Mouse (Mus musculus) cerebellum, adult 11-12 months (tissue): Measurements from ENCODE around the gene Tnks2.
A peak's percentile ranks its signal among the peaks of the same experiment; 100 is the strongest.
"Not testable (repeated sequence)": the region's sequence is repeated elsewhere in the genome, so short reads cannot be mapped to it uniquely, and the experiment has no call there.

Experiments
- DNase-seq: peaks from one replicate; pipeline ENCODE4 v3.0.0; 2022

The Tnks2 gene

DNA sequence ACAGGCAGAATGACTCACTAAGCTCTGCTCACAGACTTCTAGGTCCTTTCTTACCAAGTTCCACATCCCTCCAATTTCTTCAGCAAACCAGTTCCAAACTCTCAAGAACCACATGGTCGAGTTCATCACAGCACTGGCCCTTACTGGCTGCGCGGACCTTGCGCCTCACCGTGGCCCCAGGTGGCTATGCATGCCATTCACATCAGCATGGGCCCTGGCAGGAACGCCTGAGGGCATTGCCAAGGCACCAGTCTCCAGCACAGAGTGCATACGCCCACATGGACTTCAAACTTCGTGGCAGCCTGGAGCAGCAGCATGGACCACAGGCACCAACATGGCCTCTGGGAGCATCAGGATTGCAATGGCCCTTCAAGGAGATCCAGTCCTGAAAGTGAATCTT is 5.7 kb upstream of the Tnks2 start:
- peak; percentile 22 for DNase-seq

DNA sequence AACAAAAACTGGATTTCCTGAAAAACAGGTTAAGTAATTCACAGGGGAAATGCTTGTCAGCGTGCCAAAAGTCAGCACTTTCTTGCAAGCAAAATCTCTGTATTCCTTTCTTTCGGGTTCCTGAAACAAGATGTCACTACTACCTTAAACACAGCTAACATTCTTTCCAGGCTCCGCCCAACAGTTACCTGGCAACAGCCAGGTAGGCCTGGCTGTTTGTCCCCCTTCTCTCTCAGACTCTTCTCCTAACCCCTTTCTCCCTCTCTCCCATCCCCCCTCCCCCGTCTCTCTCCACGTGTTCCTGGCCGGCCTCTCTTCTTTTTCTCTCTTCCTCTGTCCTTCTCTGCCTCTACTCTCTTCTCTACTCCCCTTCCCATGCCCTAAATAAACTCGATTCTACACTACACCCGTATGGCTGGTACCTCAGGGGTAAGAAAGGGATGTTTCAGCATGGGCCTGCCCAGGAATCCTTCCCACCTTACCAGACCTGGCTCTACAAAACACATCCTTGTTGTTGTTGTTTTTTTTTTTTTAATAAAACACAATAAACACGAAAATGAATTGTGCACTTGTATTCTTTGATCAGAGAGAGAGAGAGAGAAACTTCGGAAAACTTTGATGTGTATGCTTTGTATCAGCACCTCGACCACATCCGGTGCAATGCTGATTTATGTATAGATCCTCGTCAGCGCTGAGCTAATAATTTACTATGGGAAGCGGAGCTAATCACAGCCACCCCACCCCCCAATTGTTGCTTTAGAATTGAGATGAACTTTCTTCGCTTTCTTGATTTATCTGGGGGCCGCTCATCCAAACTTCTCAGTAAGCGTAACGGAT is 863 bp upstream of the Tnks2 start:
- DNase-seq, result peak; percentile 35

DNA sequence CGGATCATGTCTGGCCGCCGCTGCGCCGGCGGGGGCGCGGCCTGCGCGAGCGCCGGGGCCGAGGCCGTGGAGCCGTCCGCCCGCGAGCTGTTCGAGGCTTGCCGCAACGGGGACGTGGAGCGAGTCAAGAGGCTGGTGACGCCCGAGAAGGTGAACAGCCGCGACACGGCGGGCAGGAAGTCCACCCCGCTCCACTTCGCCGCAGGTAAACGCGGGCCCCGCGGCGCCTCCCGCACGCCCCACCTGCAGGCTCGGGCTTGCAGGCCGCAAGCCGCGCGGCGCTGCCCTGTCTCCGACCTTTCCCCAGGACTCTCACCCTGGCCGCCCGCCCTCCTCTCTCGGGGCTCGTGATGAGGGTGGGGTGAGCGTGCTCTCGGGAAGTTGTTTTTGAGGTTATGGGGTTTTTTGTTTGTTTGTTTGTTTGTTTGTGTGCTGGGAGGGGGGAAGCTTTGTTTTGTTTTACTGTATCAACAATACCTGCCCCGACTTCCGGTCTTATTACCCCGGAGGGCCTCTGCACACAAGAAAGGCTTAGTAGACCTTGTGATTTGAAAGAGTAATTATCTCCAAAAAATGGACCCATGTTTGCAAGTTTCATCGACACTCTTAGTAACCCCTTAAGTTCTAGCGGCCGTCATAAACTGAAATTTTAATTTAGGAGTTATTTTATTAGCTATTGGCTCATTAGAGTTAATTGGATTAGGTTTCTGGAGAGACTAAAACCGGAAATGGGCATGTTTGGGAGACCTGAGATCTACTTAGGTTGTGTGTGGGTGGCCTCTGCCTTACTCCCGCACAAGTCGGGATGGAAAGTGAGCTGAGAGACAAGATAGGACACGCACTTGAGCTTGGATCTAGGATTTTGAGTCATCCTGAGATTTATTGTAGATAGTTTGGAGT is 750 bp downstream of the Tnks2 start:
- DNase-seq, result peak; percentile 67

DNA sequence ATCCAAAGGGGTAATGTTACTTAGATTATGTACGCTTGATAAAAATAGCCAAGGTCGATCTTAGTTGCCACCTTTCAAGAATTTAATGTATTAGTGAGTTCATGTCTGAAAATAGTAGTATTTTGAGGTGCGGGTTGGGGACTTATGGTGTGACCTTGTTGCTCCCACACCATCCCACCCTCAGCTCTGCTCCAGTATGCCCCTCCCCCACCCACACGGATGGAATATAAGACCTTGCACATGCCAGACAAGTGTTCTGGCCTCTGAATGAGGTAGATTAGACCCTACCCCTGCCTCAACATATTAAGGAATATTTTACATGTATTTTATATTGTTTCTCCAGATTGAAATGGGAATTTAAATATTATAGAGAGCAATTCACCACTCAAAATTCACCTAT is 2.0 kb downstream of the Tnks2 start:
- no peak for DNase-seq

DNA sequence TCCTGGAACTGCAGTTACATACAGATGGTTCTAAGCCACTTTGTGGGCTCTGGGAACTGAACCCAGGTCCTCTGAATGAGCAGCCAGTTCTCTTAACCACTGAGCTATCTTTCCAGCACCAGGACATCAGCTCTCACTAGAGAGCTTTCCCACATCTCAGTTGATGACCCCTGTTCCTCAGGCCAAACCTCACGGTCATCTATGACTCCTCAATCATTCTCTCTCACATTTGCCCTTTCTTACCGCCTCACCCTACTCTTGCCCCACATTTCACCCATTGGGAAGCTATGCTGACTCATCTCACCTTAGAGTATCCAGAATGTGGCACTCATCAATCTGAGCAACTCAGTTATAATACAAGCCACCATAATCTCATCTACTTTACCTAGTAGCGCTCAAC is 6.3 kb downstream of the Tnks2 start:
- no peak for DNase-seq

DNA sequence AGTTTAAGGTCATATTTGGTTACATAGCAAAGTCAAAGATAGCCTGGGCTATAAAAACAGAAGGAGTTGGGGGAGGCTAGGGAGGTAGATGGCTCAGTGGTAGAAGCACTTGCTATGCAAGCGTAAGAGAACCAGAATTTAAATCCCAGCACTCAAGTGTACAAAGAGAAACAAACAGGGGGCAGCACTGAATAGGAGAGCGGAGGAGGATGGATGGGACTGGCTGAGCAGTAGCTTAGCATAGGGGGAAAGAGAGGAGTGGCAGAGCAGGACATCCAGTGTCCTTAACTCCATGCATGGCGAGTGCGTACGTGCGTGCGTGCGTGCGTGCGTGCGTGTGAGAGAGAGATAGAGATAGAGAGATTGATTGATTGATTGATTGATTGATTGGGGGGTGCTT is 9.8 kb downstream of the Tnks2 start:
- no peak for DNase-seq

DNA sequence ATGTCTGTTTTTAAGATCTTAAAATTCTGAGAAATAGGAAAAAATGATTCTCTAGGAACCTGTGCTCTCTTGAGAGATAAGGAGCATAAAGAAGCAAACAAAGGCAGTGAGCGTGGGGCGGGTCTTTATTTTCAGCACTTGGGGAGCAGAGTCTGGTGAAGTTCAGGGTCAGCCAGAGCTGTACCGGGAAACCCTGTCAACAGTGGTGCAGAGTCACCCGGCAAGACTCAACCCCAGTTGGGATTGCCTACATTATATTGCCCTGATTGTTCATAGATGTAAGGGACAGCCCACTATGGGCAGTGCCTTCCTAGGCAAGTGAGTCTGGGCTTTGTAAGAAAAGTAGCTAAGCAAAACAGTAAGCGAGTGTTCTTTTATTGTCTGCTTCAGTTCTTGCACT is 11.9 kb downstream of the Tnks2 start:
- DNase-seq, result no peak

DNA sequence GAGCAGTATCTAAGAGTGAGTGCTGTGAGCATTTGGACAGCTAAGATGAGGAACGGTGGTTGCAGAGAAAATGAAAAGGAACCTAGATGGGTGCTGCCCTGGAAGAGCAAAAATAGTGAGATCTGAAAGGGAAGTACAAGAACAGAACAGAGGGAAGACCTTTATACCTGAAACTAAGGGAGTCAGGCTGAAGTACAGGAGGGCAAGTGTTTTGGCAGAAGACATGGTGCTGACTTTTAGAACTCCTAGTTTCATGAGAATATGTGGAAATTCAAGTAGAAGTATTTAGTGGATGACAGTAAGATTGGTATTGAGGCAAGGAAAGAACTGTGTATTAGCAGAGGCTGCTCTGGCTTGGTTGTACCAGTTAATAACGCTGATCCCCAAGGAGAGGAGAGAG is 19.8 kb downstream of the Tnks2 start:
- DNase-seq, result no peak

DNA sequence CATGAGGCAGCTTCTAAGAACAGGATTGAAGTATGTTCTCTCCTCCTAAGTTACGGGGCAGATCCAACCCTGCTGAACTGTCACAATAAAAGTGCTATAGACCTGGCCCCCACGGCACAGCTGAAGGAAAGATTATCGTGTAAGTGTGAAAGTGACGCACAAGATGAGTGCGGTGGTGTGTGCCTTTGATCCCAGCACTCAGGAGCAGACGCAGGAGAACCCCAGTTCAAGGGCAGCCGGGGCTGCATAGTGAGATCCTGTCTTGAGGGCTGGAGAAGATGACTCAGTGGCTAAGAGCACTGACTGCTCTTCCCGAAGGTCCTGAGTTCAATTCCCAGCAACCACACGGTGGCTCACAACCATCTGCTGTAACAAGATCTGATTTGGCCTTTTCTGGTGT is 23.8 kb downstream of the Tnks2 start:
- no peak for DNase-seq

DNA sequence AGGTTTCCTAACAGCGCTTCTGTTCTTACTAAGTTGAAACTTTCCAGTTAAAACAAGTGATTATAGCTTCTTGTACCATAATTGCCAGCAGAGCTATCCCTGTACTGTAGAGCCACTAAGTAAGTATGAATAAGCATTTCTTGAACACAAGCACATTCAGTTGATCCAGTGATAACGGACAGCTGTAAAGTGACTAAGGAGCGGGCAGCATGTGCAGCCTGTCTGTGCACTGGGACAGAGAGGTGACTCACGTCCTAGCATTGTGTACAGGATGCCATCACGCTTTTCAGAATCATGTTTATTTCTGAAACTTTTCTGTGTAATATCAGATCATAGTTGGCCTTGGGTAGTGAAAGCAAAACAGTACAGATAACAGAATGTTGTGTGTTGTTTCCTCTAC is 26.4 kb downstream of the Tnks2 start:
- DNase-seq, result no peak

DNA sequence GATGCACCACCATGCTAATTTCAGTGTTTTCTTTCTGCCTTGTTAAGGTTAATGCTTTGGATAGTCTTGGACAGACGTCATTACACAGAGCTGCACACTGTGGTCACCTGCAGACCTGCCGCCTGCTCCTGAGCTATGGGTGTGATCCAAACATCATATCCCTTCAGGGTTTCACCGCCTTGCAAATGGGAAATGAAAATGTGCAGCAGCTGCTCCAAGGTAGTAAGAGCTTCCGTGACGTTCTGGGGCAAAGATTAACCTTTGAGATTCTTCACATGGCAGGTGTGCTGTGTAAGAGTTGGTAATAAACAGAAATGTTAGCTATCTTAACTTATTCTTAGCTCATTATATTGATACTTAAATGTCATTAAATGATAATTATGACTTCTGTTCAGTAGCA is 31.9 kb downstream of the Tnks2 start:
- DNase-seq, result no peak

DNA sequence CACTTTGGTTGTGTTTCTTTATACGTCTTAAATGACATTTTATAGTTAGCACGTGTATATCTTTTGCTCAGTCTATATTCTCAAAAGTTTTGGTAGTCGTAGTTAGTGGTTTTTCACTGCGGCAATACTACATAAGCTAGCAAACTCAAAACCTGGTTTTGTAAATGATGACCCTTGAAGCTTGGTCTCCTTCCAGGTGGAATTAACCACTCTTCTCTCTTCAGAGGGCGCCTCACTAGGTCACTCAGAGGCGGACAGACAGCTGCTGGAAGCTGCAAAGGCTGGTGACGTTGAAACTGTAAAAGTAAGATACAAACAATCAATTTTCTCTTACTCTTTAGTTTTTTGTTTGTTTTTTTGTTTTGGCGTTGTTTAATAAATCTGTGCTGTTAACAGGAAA is 33.4 kb downstream of the Tnks2 start:
- no peak for DNase-seq

DNA sequence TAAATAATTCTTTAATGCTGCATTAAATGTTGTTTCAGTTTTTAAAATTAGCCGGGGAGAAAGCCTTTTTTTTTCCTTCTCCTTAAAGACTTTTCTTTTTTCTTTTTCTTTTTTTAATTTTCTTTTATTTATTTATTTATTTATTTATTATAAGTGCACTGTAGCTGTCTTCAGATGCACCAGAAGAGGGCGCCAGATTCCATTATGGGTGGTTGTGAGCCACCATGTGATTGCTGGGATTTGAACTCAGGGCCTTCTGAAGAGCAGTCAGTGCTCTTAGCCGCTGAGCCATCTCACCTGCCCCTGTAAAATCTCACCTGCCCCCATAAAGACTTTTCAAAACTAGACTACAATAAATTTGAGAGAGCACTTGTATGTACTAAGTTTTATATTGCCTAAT is 34.6 kb downstream of the Tnks2 start:
- DNase-seq, result not testable (repeated sequence)

DNA sequence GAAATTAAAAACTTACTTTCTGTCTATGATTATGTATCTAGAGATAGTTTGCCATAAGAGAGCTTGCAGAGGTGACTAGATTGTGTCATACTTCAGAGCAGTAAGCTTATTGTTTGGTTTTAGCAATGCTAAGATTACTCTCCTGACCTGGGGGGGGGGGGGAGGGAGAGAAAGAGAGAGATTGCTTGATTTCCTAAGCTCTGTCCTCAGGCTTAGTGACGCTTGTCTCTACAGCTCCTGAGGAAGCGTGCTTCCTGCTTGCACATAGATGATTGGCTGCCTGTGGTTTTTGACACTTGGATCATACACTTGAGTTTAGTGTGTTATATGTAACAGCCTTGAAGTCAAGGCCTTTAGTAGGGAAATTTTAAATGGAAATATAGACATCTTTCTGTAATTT is 40.6 kb downstream of the Tnks2 start:
- DNase-seq, result no peak

DNA sequence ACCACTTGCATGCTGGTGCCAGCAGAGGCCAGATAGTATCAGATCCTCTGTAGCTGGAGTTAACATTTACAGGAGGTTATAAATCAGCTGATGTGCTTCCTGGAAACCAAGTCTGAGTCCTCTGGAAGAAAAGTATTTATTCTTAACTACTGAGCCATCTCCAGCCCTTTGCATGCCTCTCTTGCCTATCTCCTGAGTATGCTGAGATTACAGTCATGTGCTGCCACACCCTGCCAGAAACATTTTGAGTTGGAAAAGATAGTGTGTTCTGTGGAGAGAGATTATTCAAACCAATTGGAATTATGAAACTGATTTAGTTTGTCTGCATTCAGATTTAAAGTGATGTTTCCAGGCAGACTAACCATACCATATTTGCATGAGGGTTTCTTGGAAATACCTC is 43.3 kb downstream of the Tnks2 start:
- no peak for DNase-seq

DNA sequence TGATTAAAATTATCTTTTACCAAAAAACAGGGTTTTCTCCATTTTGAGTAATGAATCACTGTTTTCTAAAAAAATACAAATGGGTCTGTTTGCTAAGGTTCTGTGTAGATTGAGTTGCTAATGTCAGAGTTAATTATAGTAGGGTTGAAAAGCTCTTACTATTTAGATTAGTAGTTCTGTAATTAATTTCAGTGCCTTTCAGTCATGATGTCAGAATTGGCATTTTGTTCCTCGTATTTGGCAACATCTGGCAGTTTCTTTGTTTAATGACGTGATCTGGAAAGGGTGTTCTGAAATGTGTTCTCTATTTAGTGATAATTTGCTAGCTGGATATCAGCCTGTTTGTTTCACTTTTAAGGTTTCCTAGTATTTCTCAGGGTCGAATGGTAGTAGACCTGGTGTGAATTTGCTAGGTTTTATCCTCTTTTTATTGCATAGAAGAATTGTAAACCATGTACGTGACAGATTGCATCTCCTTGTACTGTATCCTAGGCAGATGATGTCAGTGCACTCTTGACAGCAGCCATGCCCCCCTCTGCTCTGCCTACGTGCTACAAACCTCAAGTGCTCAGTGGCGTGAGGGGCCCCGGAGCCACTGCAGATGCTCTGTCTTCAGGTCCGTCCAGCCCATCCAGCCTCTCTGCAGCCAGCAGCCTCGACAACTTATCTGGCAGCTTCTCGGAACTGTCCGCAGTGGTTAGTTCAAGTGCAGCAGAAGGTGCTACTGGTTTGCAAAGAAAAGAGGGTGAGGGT is 44.9 kb downstream of the Tnks2 start:
- DNase-seq, result no peak

DNA sequence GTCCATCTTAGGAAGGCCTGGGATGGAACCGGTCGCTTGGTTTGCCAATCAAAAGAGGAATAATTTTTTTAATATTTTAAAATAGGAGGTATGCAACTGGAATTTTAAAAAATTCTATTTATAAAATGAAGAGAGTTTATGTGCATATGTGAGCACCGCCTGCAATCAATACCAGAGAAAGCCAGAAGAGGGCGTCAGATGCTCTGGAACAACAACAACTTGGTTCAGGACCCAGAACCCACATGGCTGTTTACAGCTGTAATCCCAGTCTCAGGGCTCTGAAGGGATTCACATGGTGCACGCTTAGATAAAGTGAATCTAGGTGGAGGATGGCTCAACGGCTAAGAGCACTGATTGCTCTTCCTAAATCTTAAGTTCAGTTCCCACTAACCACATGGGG is 49.1 kb downstream of the Tnks2 start:
- DNase-seq, result no peak

DNA sequence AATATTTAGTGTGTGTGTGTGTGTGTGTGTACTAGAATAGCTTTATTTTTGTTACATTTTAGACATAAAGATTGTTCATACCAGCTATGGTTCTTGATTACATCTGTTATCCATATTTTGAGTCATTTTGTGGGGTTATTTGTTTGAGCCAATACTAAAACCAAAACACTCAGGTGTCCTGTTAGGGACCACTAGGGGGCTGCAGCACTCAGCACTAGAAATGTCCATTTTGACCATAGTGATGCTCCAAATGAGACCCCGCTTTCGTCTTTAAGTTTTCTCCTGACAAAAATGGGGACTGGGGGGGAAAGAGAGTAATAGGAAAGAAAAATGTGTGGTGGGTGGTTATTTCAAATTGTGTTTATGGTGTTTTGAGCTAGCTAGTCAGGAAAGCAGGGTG is 52.3 kb downstream of the Tnks2 start:
- DNase-seq, result no peak

DNA sequence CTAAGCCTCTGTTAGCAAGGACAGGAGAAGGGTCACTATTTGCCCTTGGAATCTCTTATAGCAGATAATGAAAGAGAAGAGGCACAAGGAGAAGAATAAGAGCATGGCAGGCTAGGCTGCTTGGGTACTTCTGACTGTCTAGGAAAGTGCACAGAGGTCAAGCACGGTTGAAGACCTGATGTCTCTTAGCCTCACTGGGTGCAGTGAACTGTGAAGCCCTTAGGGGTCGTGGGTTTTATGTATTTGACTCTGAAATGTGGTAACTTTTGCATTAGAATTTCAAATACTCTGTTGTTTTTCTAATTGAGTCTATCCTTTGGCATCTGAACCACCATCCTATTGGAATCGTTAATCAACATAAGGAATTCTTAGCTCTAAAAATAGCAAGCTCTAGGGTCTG is 53.7 kb downstream of the Tnks2 start:
- DNase-seq, result no peak

DNA sequence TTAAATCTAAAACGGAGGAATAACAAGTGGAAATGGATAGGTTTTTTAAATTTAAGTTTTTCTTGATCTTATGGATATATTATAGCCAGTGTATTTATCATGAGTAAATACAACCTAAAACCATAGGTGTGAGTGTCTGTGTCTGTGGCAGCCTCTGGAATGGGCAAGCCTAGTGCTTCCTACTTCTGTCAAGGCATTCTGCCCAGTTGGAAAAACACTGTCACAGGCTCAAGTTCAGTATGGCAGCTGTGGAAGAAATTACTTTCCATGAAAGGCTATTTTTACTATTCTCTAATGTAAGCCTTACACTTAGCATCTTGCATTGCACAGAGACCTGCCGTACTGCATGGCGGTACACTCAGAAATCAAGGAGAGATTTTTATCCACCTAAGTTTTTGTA is 57.7 kb downstream of the Tnks2 start:
- DNase-seq, result no peak

DNA sequence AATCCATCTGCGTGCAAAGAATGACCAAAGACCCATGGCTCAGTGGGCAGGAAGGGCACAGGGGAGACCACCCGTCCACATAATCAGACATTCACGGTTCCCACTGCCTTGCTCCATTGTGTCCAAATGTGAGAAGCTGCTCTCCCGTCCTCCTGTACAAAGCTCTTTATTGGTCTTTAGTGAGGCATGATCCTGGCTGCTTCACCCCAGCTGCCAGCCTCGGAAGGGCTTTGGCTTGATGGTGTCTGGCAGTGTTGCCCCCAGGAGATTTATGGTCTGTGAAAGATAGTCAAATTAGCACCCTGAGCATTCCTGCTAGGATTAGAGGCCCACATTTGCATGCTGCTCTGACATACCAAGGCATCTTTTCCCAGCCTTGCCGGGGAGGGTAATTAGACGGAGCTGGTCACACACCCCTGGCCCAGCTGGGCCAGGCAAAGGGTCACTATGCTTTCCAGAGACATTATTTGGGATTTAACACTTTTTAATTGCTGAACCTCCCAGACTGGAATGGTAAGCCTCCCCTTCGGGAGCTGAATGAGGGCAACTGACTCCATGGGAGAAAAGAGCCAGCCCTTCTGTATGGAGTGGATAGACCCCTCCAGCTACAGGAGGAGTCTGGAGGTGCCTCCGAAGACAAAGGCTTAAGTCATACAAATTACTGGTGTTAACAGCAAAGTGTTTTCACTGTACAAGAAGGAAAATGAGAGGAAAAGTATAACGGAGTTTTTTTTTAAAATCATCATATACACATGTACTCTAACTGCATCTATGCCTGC is 62.9 kb downstream of the Tnks2 start:
- no peak for DNase-seq

DNA sequence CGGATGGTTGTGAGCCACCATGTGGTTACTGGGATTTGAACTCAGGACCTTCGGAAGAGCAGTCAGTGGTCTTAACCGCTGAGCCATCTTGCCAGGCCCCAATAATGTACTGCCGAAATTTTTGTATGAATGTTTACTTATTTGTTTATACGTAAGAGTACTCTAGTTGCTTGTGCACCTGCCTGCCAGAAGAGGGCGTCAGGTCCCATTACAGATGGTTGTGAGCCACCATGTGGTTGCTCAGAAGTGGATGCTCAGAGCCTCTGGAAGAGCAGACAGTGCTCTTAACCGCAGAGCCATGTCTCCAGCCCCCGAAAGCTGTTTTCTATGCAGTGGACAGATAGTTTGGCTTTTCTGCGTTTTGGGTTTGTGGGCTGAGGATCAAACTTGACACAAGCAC is 63.7 kb downstream of the Tnks2 start:
- DNase-seq, result no peak

DNA sequence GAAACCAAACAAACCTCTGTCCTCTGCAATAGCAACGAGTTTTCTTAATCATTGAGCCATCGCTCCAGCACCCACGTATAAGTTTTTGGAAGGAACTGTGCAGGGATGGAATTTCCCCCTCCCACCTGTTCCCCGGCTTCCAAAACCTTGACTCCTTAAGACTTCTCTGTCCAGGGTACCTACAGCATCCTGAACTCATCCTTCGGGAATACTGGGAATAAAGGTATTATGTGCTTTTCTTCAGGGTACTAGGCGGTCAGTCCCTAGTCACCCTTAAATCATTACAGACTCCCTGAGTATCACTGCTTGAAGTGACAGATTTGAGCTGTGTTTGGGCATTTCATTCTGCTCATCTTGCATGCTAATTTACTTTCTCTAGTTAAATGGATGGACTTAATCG is 69.3 kb downstream of the Tnks2 start:
- no peak for DNase-seq
